Mouse (Mus musculus): ENCODE measurements around the gene Dtnb. TPM values are rescaled to one million over a fixed set of nuclear protein-coding genes. Genes with fewer than 3 reads are reported as not detected.

The Dtnb gene
- polyA plus RNA-seq, 1 experiment from 2014 or later, result 28.7 TPM

DNA sequence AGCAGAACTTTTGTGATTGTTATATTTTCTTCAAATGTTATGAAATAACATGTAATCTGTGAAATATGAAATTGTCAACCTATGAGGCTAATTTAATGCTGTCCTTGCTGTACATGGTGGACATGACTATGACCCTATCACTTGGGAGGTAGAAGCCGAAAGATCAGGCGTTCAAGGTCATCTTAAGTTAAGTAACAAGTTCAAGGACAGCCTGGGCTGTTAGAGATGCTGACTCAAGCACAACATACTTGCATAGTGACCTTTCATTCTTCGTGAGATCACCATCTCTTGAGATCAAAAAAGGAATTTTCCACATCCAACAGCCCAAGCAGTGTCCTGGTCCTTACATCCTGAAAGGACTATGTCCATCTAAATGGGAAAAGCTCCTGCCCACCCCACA is 184.0 kb downstream of the Dtnb start:
- 0 out of 2 replicates have a peak, but pooled peaks cover 7% of the 10 kb centered on the region for H3K36me3 ChIP-seq
- no peaks in the 10 kb centered on the region for H3K4me1 ChIP-seq
- DNase-seq (ENCODE audit: low spot score), result no peak
- H3K9me3 ChIP-seq, result no peaks in the 10 kb centered on the region
- H3K4me3 ChIP-seq, result no peak overlapping the region
- WGBS, result 87% methylated on average over 3 of the region's 3 CpGs
- H3K27ac ChIP-seq, result no peak overlapping the region
- no peaks in the 10 kb centered on the region for H3K27me3 ChIP-seq (ENCODE audit: insufficient read depth, poor library complexity, severe bottlenecking)

DNA sequence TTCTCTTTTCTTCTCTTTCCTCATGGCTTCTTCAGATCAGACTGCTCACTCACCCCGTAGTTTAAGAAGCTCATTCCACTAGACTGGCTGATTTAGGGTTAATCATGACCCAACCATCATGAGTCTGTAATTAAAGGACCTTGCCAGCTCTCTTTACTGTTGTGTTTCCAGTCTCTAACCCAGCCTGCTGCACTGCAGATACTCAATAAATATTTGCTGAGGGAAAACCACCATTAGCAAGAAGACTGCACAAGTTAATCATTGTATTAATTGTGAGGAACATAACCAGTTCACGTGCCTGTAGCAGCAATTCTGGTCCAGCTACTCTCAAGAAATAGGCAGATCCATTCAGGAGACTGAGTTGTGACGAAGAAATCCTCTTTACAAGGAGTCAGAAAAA is 185.9 kb downstream of the Dtnb start:
- H3K4me1 ChIP-seq, result peaks cover 4% of the 10 kb centered on the region; the same call in 1 of the 2 replicates
- no peak overlapping the region for H3K27ac ChIP-seq
- H3K36me3 ChIP-seq, result 0 out of 2 replicates have a peak, but pooled peaks cover 4% of the 10 kb centered on the region
- no peaks in the 10 kb centered on the region for H3K27me3 ChIP-seq (ENCODE audit: insufficient read depth, poor library complexity, severe bottlenecking)
- WGBS, result 89% methylated on average over 3 of the region's 3 CpGs
- H3K4me3 ChIP-seq, result no peak overlapping the region
- no peaks in the 10 kb centered on the region for H3K9me3 ChIP-seq
- DNase-seq (ENCODE audit: low spot score), result no peak

DNA sequence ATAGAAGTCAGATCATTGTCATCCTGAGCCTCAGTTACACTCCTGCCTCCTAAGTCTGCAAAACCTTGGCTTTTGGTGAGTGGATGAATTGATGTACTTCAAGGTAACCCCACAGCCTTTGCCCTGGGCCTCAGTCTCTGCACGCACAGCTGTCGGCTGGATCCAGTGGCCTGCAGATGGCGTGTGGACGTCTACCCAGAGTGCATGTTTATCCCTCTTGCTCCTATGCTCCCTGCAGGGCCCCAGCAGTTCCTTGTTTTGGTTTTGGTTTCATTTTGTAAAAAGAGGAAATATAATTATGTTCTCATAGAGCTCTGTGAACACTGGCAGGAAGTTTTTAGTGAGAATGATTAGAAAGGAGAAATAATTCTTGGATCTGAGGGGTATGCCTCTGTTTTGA is 187.2 kb downstream of the Dtnb start:
- H3K27ac ChIP-seq, result no peak overlapping the region
- 61% methylated on average over 4 of the region's 4 CpGs for WGBS

GRCm38 (mm10) chr12:3760876-3761590 is 188.9 kb downstream of the Dtnb start:
- DNase-seq (ENCODE audit: low spot score), result no peak
- Histone ChIP-seq H3K4me1 (peaks cover 8% of the 10 kb centered on the region; the same call in 1 of the 2 replicates), H3K4me3 (no peak overlapping the region), H3K27me3 (ENCODE audit: insufficient read depth, poor library complexity, severe bottlenecking) (no peaks in the 10 kb centered on the region), H3K27ac (no peak overlapping the region), H3K36me3 (no peaks in the 10 kb centered on the region), H3K9me3 (no peaks in the 10 kb centered on the region)
- WGBS, result 74% methylated on average over 4 of the region's 4 CpGs

More for the DNA sequence above, 187.2 kb downstream of the Dtnb start:
- no peak for DNase-seq (ENCODE audit: low spot score)
- Histone ChIP-seq H3K36me3 (no peaks in the 10 kb centered on the region), H3K4me3 (no peak overlapping the region), H3K9me3 (no peaks in the 10 kb centered on the region), H3K4me1 (peaks cover 8% of the 10 kb centered on the region; the same call in 1 of the 2 replicates), H3K27me3 (ENCODE audit: insufficient read depth, poor library complexity, severe bottlenecking) (no peaks in the 10 kb centered on the region)

GRCm38 (mm10) chr12:3761591-3762295 is 189.6 kb downstream of the Dtnb start:
- no peak overlapping the region for H3K27ac ChIP-seq
- no peak for DNase-seq (ENCODE audit: low spot score)
- no peaks in the 10 kb centered on the region for H3K36me3 ChIP-seq
- H3K4me3 ChIP-seq, result no peak overlapping the region
- H3K4me1 ChIP-seq, result peaks cover 8% of the 10 kb centered on the region; the same call in 1 of the 2 replicates
- H3K9me3 ChIP-seq, result no peaks in the 10 kb centered on the region
- 74% methylated on average over 6 of the region's 6 CpGs for WGBS
- H3K27me3 ChIP-seq (ENCODE audit: insufficient read depth, poor library complexity, severe bottlenecking), result no peaks in the 10 kb centered on the region

- 75% methylated on average over 3 of the region's 3 CpGs for WGBS
- no peak overlapping the region for H3K27ac ChIP-seq
Measured at GRCm38 (mm10) chr12:3764191-3764804, 192.1 kb downstream of the Dtnb start.

GRCm38 (mm10) chr12:3767360-3767759 is 195.2 kb downstream of the Dtnb start:
- H3K4me1 ChIP-seq, result peaks cover 6% of the 10 kb centered on the region; the same call in 1 of the 2 replicates
- no peaks in the 10 kb centered on the region for H3K36me3 ChIP-seq
- no peaks in the 10 kb centered on the region for H3K9me3 ChIP-seq
- no peak overlapping the region for H3K4me3 ChIP-seq
- 66% methylated on average over 8 of the region's 8 CpGs for WGBS
- no peak for DNase-seq (ENCODE audit: low spot score)
- H3K27ac ChIP-seq, result no peak overlapping the region
- no peaks in the 10 kb centered on the region for H3K27me3 ChIP-seq (ENCODE audit: insufficient read depth, poor library complexity, severe bottlenecking)

More at GRCm38 (mm10) chr12:3764191-3764804, 192.1 kb downstream of the Dtnb start:
- Histone ChIP-seq H3K36me3 (no peaks in the 10 kb centered on the region), H3K4me3 (no peak overlapping the region), H3K27me3 (ENCODE audit: insufficient read depth, poor library complexity, severe bottlenecking) (no peaks in the 10 kb centered on the region), H3K9me3 (no peaks in the 10 kb centered on the region), H3K4me1 (peaks cover 8% of the 10 kb centered on the region; the same call in 1 of the 2 replicates)
- no peak for DNase-seq (ENCODE audit: low spot score)

DNA sequence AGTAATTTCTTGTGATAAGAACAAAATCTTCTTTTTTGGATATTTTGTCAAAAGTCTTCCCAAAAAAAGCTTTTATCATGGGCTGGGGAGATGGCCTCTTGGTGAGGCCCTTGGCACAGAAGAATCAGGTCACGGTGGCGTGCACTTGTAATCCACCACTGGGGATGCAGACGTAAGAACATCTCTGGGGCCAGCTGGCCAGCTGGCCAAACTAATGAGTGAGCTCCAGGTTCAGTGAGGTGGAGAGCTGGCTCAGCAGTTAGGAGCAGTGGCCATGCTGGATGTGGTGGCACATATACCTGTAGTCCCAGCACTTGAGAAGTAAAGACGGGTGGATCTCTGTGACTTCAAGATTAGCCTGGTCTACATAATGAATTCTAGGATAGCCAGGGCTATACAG is 196.2 kb downstream of the Dtnb start:
- DNase-seq (ENCODE audit: low spot score), result no peak
- Histone ChIP-seq H3K27me3 (ENCODE audit: insufficient read depth, poor library complexity, severe bottlenecking) (no peaks in the 10 kb centered on the region), H3K27ac (no peak overlapping the region), H3K9me3 (no peaks in the 10 kb centered on the region), H3K4me1 (peaks cover 2% of the 10 kb centered on the region; the same call in 1 of the 2 replicates), H3K4me3 (no peak overlapping the region), H3K36me3 (peaks cover 4% of the 10 kb centered on the region; the same call in 1 of the 2 replicates)
- 94% methylated on average over 4 of the region's 4 CpGs for WGBS

DNA sequence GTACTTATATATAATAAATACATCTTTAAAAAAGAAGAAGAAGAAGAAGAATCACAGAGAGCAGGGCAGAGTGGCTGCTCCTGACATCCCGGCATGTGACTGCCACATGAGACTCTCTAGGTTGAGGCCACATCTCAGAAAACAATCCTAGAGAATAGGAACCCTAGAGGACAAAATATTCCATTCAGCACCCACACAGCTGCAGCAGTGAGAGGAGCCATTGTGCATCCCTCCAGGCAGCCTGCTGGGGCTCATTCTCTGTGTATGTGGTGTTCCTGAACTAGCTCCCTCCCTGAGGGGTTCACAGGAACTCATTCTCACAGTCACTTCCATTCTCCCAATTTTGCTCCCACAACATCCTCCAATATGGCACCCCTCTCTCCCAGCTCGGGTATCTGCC is 198.4 kb downstream of the Dtnb start:
- Histone ChIP-seq H3K9me3 (no peaks in the 10 kb centered on the region), H3K4me1 (no peaks in the 10 kb centered on the region), H3K36me3 (peaks cover 7% of the 10 kb centered on the region; the same call in 1 of the 2 replicates), H3K4me3 (no peak overlapping the region), H3K27ac (no peak overlapping the region), H3K27me3 (ENCODE audit: insufficient read depth, poor library complexity, severe bottlenecking) (no peaks in the 10 kb centered on the region)
- no peak for DNase-seq (ENCODE audit: low spot score)
- 85% methylated on average over 2 of the region's 2 CpGs for WGBS

- Histone ChIP-seq H3K27ac (no peak overlapping the region), H3K36me3 (peaks cover 11% of the 10 kb centered on the region), H3K4me1 (no peaks in the 10 kb centered on the region), H3K4me3 (no peak overlapping the region), H3K9me3 (no peaks in the 10 kb centered on the region), H3K27me3 (ENCODE audit: insufficient read depth, poor library complexity, severe bottlenecking) (no peaks in the 10 kb centered on the region)
- DNase-seq (ENCODE audit: low spot score), result no peak
- WGBS, result 83% methylated on average over 2 of the region's 2 CpGs
Measured at GRCm38 (mm10) chr12:3771080-3771479, 198.9 kb downstream of the Dtnb start.

DNA sequence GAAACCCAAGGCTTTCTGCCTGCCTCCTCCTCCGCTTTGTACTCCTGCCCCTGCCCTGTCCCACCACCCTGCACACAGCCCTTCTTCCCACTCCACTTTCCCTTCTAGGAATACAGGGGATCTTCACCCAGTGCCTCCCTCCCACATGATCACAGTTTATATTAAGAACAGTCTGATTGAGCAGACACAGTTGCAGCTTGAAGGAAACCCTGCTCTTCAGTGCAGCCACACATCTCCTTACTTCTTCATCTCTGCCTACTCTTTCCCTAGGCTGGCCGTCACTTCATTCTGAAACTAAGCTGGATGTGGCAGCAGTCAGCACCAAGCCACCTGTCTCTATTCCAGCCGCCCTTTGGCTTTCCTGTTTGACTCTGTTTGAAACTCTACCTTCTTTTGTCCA is 201.5 kb downstream of the Dtnb start:
- Histone ChIP-seq H3K4me1 (0 out of 2 replicates have a peak, but pooled peaks cover 4% of the 10 kb centered on the region), H3K4me3 (no peak overlapping the region), H3K27me3 (ENCODE audit: insufficient read depth, poor library complexity, severe bottlenecking) (no peaks in the 10 kb centered on the region), H3K27ac (no peak overlapping the region), H3K9me3 (no peaks in the 10 kb centered on the region), H3K36me3 (peaks cover 11% of the 10 kb centered on the region)
- WGBS, result 85% methylated on average over 3 of the region's 3 CpGs
- DNase-seq (ENCODE audit: low spot score), result no peak

DNA sequence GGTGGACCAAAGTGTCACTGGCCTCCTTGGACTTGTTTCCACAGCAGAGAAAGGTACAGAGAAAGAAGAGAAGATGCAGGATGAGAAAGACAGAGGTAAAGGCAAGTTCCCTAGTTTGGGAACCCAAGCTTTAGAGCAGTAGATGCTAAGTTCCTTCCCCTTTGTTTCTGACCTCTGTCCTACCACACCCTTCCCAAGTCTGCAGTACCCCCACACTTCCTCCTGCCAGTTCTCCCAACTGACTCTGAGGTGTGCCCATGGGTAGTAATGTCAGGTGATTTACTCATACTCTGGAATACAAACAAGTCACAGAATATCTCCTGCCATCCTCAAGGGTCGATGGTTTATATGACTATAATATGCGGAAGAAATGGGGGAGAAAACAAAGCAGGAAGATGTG is 203.8 kb downstream of the Dtnb start:
- H3K36me3 ChIP-seq, result peaks cover 11% of the 10 kb centered on the region
- 87% methylated on average over 2 of the region's 2 CpGs for WGBS
- no peak for DNase-seq (ENCODE audit: low spot score)
- H3K9me3 ChIP-seq, result no peaks in the 10 kb centered on the region
- no peak overlapping the region for H3K27ac ChIP-seq
- peaks cover 26% of the 10 kb centered on the region for H3K4me1 ChIP-seq
- H3K4me3 ChIP-seq, result no peak overlapping the region
- H3K27me3 ChIP-seq (ENCODE audit: insufficient read depth, poor library complexity, severe bottlenecking), result no peaks in the 10 kb centered on the region

DNA sequence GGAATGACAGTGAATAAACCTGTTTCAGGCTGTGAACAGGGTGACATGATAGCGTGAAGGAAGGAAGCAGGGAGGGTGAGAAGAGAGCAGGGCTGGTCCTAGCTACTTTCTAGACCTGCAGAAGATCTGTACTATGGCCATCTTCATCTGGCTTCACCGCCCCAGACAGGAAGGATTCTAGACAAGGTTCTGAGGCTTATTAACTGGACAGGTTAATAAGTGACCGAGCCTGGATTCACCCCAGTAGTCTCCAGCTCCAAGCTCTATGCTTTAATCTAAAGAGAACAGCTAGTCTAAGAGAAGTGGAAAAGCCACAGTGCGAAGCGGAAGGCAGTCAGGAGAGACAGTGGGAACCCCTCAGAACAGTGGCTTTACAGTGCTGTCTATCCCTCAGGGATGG is 205.5 kb downstream of the Dtnb start:
- H3K4me3 ChIP-seq, result no peak overlapping the region
- peaks cover 11% of the 10 kb centered on the region for H3K36me3 ChIP-seq
- 85% methylated on average over 5 of the region's 5 CpGs for WGBS
- H3K9me3 ChIP-seq, result no peaks in the 10 kb centered on the region
- H3K27me3 ChIP-seq (ENCODE audit: insufficient read depth, poor library complexity, severe bottlenecking), result no peaks in the 10 kb centered on the region
- peaks cover 42% of the 10 kb centered on the region for H3K4me1 ChIP-seq
- no peak overlapping the region for H3K27ac ChIP-seq
- no peak for DNase-seq (ENCODE audit: low spot score)

Measured in heart, embryonic 10.5 days (tissue).